Mouse (Mus musculus): ENCODE measurements around the gene A530032D15Rik.
"Not testable (repeated sequence)": the region's sequence is repeated elsewhere in the genome, so short reads cannot be mapped to it uniquely, and the experiment has no call there.

Gene A530032D15Rik

DNA sequence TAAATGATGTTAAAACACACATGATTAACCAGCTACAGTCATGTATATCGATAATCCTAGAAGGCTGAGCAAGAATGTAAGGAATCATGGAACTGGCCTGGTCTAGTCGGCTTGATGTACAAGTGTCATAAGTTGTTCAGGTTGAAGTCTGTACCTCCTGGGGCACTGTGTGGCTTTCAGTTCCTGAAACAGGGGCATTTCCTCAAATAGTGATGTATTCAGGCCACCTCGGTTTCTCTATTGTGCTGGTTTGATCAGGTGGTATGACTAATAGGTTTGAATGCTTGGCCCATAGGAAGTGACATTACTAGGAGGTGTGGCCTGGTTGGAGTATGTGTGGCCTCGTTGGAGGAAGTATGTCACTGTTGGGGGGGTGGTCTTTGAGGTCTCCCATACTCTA is 75.3 kb downstream of the A530032D15Rik start:
- DNase-seq, result not testable (repeated sequence)

DNA sequence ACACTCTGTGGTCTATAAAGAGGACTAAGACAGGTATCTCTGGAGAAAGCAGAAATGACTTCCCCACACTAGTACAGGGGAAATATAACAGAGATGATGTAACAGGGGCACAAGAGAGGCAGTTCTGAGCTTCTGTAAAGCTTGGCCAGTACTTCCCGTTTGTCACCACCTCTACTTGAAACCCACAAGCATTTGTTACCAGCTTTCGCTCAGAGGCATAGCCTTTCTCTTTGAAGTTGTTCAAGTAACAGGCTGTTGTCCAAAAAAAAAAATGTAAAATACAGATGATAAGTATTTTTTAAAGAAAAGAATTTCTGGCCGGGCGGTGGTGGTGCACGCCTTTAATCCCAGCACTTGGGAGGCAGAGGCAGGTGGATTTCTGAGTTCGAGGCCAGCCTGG is 76.0 kb downstream of the A530032D15Rik start:
- not testable (repeated sequence) for DNase-seq
